Mouse (Mus musculus) heart, embryonic 11.5 days (tissue): ENCODE data around the gene Zfp362. TPM values are rescaled to one million over a fixed set of nuclear protein-coding genes. Genes with fewer than 3 reads are reported as not detected.

ENCODE experiments used
- ATAC-seq: fragments of 200-750 bp; cut with Nextera tagmentation; replicated peaks from 2 replicates; pipeline ENCODE4 v1.8.0; 2017; ENCODE audit warnings: moderate library complexity; ENCODE audit not compliant: insufficient number of reproducible peaks, low FRiP score, low TSS enrichment
- H3K27ac ChIP-seq: fragments of 300-500 bp; sonication (generic); 2 replicates; pipeline ENCODE4 v1.5.1; 2014; ENCODE audit warnings: mild to moderate bottlenecking, low read depth, low read length
- H3K27me3 ChIP-seq: fragments of 300-500 bp; sonication (generic); 2 replicates; pipeline ENCODE4 v1.6.1; 2014; ENCODE audit warnings: mild to moderate bottlenecking, low read length, mixed read lengths; ENCODE audit not compliant: control insufficient read depth, insufficient read depth
- H3K36me3 ChIP-seq: fragments of 300-500 bp; sonication (generic); 2 replicates; pipeline ENCODE4 v1.6.1; 2014; ENCODE audit warnings: mild to moderate bottlenecking, low read length, moderate library complexity, mixed read lengths; ENCODE audit not compliant: control insufficient read depth, insufficient read depth
- H3K4me1 ChIP-seq: fragments of 300-500 bp; sonication (generic); 2 replicates; pipeline ENCODE4 v1.6.1; 2014; ENCODE audit warnings: low read length; ENCODE audit not compliant: control insufficient read depth, insufficient read depth
- H3K4me2 ChIP-seq: fragments of 300-500 bp; sonication (generic); 2 replicates; pipeline ENCODE4 v1.6.1; 2014; ENCODE audit warnings: mild to moderate bottlenecking, moderate library complexity
- H3K4me3 ChIP-seq: fragments of 300-500 bp; sonication (generic); 2 replicates; pipeline ENCODE4 v1.5.1; 2014; ENCODE audit warnings: low read depth, low read length
- H3K9ac ChIP-seq: fragments of 300-500 bp; sonication (generic); 2 replicates; pipeline ENCODE4 v1.6.1; 2014; ENCODE audit warnings: mild to moderate bottlenecking, low read depth, low read length, moderate library complexity
- H3K9me3 ChIP-seq: fragments of 300-500 bp; sonication (generic); replicated peaks from 2 replicates; pipeline ENCODE4 v1.6.1; 2016; ENCODE audit warnings: low read length; ENCODE audit not compliant: control insufficient read depth
- WGBS: fragments of 180-500 bp; shearing (Covaris S2); extraction: QIAGEN DNeasy Blood & Tissue Kit; methylation state at CpG from one replicate; pipeline ENCODE4 v1.1.7; 2014; ENCODE audit not compliant: insufficient replicate concordance; 5-methylcytosine and 5-hydroxymethylcytosine counted together
- polyA plus RNA-seq: library from polyadenylated mRNA; unstranded; fragments of >200 nt; fragmentation: Nextera tagmentation; extraction: Ambion mirVana; gene quantifications from 2 replicates; pipeline ENCODE4 v1.2.1, GENCODE M21; 2014

Gene Zfp362
- polyA plus RNA-seq, 1 experiment from 2014 or later: 21.3 TPM

- WGBS: 80% methylated on average over 5 of the region's 5 CpGs
- H3K27me3 ChIP-seq: no peaks in the 10 kb centered on the region
- no peak for ATAC-seq
- no peaks in the 10 kb centered on the region for H3K36me3 ChIP-seq
- no peak overlapping the region for H3K4me3 ChIP-seq
- H3K9ac ChIP-seq: no peak overlapping the region
- H3K9me3 ChIP-seq: 0 out of 2 replicates have a peak, but pooled peaks cover 3% of the 10 kb centered on the region
- H3K4me2 ChIP-seq: no peak overlapping the region
- no peaks in the 10 kb centered on the region for H3K4me1 ChIP-seq
- H3K27ac ChIP-seq: no peak overlapping the region
Observed at GRCm38 (mm10) chr4:128759214-128759613, 46.6 kb downstream of the Zfp362 start.

- no peaks in the 10 kb centered on the region for H3K9me3 ChIP-seq
- H3K27ac ChIP-seq: no peak overlapping the region
- no peaks in the 10 kb centered on the region for H3K4me1 ChIP-seq
- no peaks in the 10 kb centered on the region for H3K27me3 ChIP-seq
- H3K4me2 ChIP-seq: no peak overlapping the region
- H3K36me3 ChIP-seq: peaks cover 25% of the 10 kb centered on the region
- ATAC-seq: no peak
- WGBS: 61% methylated on average over 7 of the region's 7 CpGs
- no peak overlapping the region for H3K4me3 ChIP-seq
- H3K9ac ChIP-seq: no peak overlapping the region
Observed at GRCm38 (mm10) chr4:128755900-128756299, 49.9 kb downstream of the Zfp362 start.

GRCm38 (mm10) chr4:128755064-128755463, 50.8 kb downstream of the Zfp362 start, which contains the start of gene A3galt2:
Gene A3galt2, plus strand, starts transcription at chr4:128755364.
- 69% methylated on average over 3 of the region's 3 CpGs for WGBS
- Histone ChIP-seq H3K9ac (no peak within 1 kb of the TSS), H3K27me3 (no peaks in the 10 kb centered on the region), H3K36me3 (peaks cover 25% of the 10 kb centered on the region), H3K4me2 (no peak within 1 kb of the TSS), H3K4me3 (no peak within 1 kb of the TSS), H3K27ac (no peak within 1 kb of the TSS), H3K4me1 (no peaks in the 10 kb centered on the region), H3K9me3 (no peaks in the 10 kb centered on the region)
- no peak for ATAC-seq

GRCm38 (mm10) chr4:128753571-128753970, 52.3 kb downstream of the Zfp362 start:
- Histone ChIP-seq H3K9ac (no peak overlapping the region), H3K27ac (no peak overlapping the region), H3K9me3 (no peaks in the 10 kb centered on the region), H3K4me2 (no peak overlapping the region), H3K4me1 (no peaks in the 10 kb centered on the region), H3K27me3 (no peaks in the 10 kb centered on the region), H3K36me3 (peaks cover 36% of the 10 kb centered on the region), H3K4me3 (no peak overlapping the region)
- WGBS: 98% methylated on average over 7 of the region's 7 CpGs
- ATAC-seq: no peak

- Histone ChIP-seq H3K4me1 (0 out of 2 replicates have a peak, but pooled peaks cover 7% of the 10 kb centered on the region), H3K9ac (no peak overlapping the region), H3K27ac (no peak overlapping the region), H3K36me3 (peaks cover 48% of the 10 kb centered on the region), H3K9me3 (no peaks in the 10 kb centered on the region), H3K27me3 (no peaks in the 10 kb centered on the region), H3K4me3 (no peak overlapping the region), H3K4me2 (no peak overlapping the region)
- WGBS: 88% methylated on average over 13 of the region's 13 CpGs
- no peak for ATAC-seq
Observed at GRCm38 (mm10) chr4:128752031-128752757, 53.7 kb downstream of the Zfp362 start.

GRCm38 (mm10) chr4:128751006-128751405, 54.8 kb downstream of the Zfp362 start:
- Histone ChIP-seq H3K27ac (no peak overlapping the region), H3K9ac (no peak overlapping the region), H3K4me2 (no peak overlapping the region), H3K36me3 (peaks cover 55% of the 10 kb centered on the region), H3K27me3 (no peaks in the 10 kb centered on the region), H3K4me3 (no peak overlapping the region), H3K9me3 (no peaks in the 10 kb centered on the region), H3K4me1 (0 out of 2 replicates have a peak, but pooled peaks cover 9% of the 10 kb centered on the region)
- no peak for ATAC-seq
- 63% methylated on average over 5 of the region's 5 CpGs for WGBS

GRCm38 (mm10) chr4:128748309-128748708, 57.5 kb downstream of the Zfp362 start:
- Histone ChIP-seq H3K9me3 (no peaks in the 10 kb centered on the region), H3K27ac (no peak overlapping the region), H3K4me1 (0 out of 2 replicates have a peak, but pooled peaks cover 9% of the 10 kb centered on the region), H3K36me3 (peaks cover 66% of the 10 kb centered on the region), H3K4me2 (no peak overlapping the region), H3K9ac (no peak overlapping the region), H3K27me3 (no peaks in the 10 kb centered on the region), H3K4me3 (no peak overlapping the region)
- WGBS: 91% methylated on average over 7 of the region's 7 CpGs
- ATAC-seq: no peak

GRCm38 (mm10) chr4:128747614-128748270, 58.1 kb downstream of the Zfp362 start:
- no peak overlapping the region for H3K4me2 ChIP-seq
- H3K36me3 ChIP-seq: peaks cover 64% of the 10 kb centered on the region
- no peaks in the 10 kb centered on the region for H3K9me3 ChIP-seq
- H3K4me1 ChIP-seq: peaks cover 10% of the 10 kb centered on the region; the same call in 1 of the 2 replicates
- WGBS: 74% methylated on average over 22 of the region's 22 CpGs
- H3K9ac ChIP-seq: no peak overlapping the region
- H3K4me3 ChIP-seq: no peak overlapping the region
- ATAC-seq: no peak
- no peak overlapping the region; the same call in 1 of the 2 replicates for H3K27ac ChIP-seq
- no peaks in the 10 kb centered on the region for H3K27me3 ChIP-seq
